Mouse (Mus musculus) embryonic fibroblast, embryonic 13.5 days (primary cell): ENCODE data around the gene Ahdc1.
A peak's percentile ranks its signal among the peaks of the same experiment; 100 is the strongest.

ENCODE experiments used
- CTCF ChIP-seq: IDR thresholded peaks from 2 replicates; pipeline ENCODE4 v1.5.1; 2011; ENCODE audit warnings: mild to moderate bottlenecking, control low read depth, low read length, moderate library complexity, borderline replicate concordance; ENCODE audit not compliant: insufficient read depth
- POLR2A ChIP-seq: IDR thresholded peaks from 2 replicates; pipeline ENCODE4 v1.6.1; 2011; ENCODE audit warnings: low read depth, mild to moderate bottlenecking, control low read depth, low read length, moderate library complexity

GRCm38 (mm10) chr4:133039832-133040231, 28.8 kb downstream of the Ahdc1 start:
- TF ChIP-seq CTCF (no peak), POLR2A (peak; percentile 56; the same call in 1 of the 2 replicates)
